Mouse (Mus musculus) midbrain, embryonic 12.5 days (tissue): ENCODE measurements around the gene Myo18a. TPM values are rescaled to one million over a fixed set of nuclear protein-coding genes. Genes with fewer than 3 reads are reported as not detected.
A peak's percentile ranks its signal among the peaks of the same experiment; 100 is the strongest.

Experiments
- ATAC-seq: fragments of 200-750 bp; cut with Nextera tagmentation; 2 replicates; pipeline ENCODE4 v1.8.0; 2017; ENCODE audit warnings: low read depth, moderate TSS enrichment, moderate library complexity; ENCODE audit not compliant: low FRiP score
- H3K27ac ChIP-seq: fragments of 300-500 bp; sonication (generic); replicated peaks from 2 replicates; pipeline ENCODE4 v1.5.1; 2016; ENCODE audit warnings: mild to moderate bottlenecking
- H3K27me3 ChIP-seq: fragments of 300-500 bp; sonication (generic); 2 replicates; pipeline ENCODE4 v1.6.1; 2016; ENCODE audit warnings: mild to moderate bottlenecking
- H3K36me3 ChIP-seq: fragments of 300-500 bp; sonication (generic); 2 replicates; pipeline ENCODE4 v1.6.1; 2016
- H3K4me1 ChIP-seq: fragments of 300-500 bp; sonication (generic); 2 replicates; pipeline ENCODE4 v1.6.1; 2016
- H3K4me2 ChIP-seq: fragments of 300-500 bp; sonication (generic); replicated peaks from 2 replicates; pipeline ENCODE4 v1.6.1; 2016; ENCODE audit warnings: mild to moderate bottlenecking, moderate library complexity
- H3K4me3 ChIP-seq: fragments of 300-500 bp; sonication (generic); 2 replicates; pipeline ENCODE4 v1.5.1; 2016; ENCODE audit warnings: mild to moderate bottlenecking
- H3K9ac ChIP-seq: fragments of 300-500 bp; sonication (generic); replicated peaks from 2 replicates; pipeline ENCODE4 v1.6.1; 2016; ENCODE audit warnings: mild to moderate bottlenecking, moderate library complexity
- H3K9me3 ChIP-seq: fragments of 300-500 bp; sonication (generic); 2 replicates; pipeline ENCODE4 v1.6.1; 2016; ENCODE audit warnings: mild to moderate bottlenecking
- WGBS: fragments of 180-500 bp; shearing (Covaris S2); methylation state at CpG from one replicate; pipeline ENCODE4 v1.1.7; 2016; 5-methylcytosine and 5-hydroxymethylcytosine counted together
- polyA plus RNA-seq: library from polyadenylated mRNA; unstranded; fragments of >200 nt; fragmentation: Nextera tagmentation; extraction: Ambion mirVana; gene quantifications from 2 replicates; pipeline ENCODE4 v1.2.1, GENCODE M21; 2016

Myo18a gene
- polyA plus RNA-seq, 1 experiment from 2014 or later: 61.0 TPM

GRCm38 (mm10) chr11:77909776-77910175, 146.7 kb downstream of the Myo18a start:
- H3K9ac ChIP-seq: no peak overlapping the region
- H3K4me1 ChIP-seq: peaks cover 38% of the 10 kb centered on the region
- ATAC-seq: no peak
- H3K27ac ChIP-seq: 0 out of 2 replicates have a peak overlapping the region, but pooled peaks have one; percentile 21
- peaks cover 27% of the 10 kb centered on the region for H3K27me3 ChIP-seq
- no peaks in the 10 kb centered on the region for H3K36me3 ChIP-seq
- no peak overlapping the region for H3K4me2 ChIP-seq
- H3K4me3 ChIP-seq: no peak overlapping the region
- WGBS: 37% methylated on average over 6 of the region's 6 CpGs
- H3K9me3 ChIP-seq: no peaks in the 10 kb centered on the region

GRCm38 (mm10) chr11:77913505-77913904, 150.5 kb downstream of the Myo18a start:
- peaks cover 36% of the 10 kb centered on the region for H3K4me1 ChIP-seq
- no peak overlapping the region for H3K27ac ChIP-seq
- no peak overlapping the region for H3K4me3 ChIP-seq
- H3K9me3 ChIP-seq: no peaks in the 10 kb centered on the region
- 50% methylated on average over 6 of the region's 6 CpGs for WGBS
- no peak overlapping the region for H3K9ac ChIP-seq
- H3K4me2 ChIP-seq: no peak overlapping the region
- H3K27me3 ChIP-seq: peaks cover 53% of the 10 kb centered on the region
- no peaks in the 10 kb centered on the region for H3K36me3 ChIP-seq
- ATAC-seq: no peak

- H3K27me3 ChIP-seq: peaks cover 59% of the 10 kb centered on the region
- H3K9ac ChIP-seq: no peak overlapping the region
- H3K9me3 ChIP-seq: no peaks in the 10 kb centered on the region
- H3K27ac ChIP-seq: no peak overlapping the region
- 0 out of 2 replicates have a peak overlapping the region, but pooled peaks have one; percentile 18 for H3K4me3 ChIP-seq
- ATAC-seq: no peak
- 4% methylated on average over 32 of the region's 32 CpGs for WGBS
- peak overlapping the region; percentile 38 for H3K4me2 ChIP-seq
- no peaks in the 10 kb centered on the region for H3K36me3 ChIP-seq
- peaks cover 30% of the 10 kb centered on the region for H3K4me1 ChIP-seq
Observed at GRCm38 (mm10) chr11:77914598-77915260, 151.7 kb downstream of the Myo18a start.

Other genes with a start within 250 kb of the Myo18a start
- 3.4 and 4.3 TPM in 2 replicates for gene Abhd15, start 248.1 kb upstream of the Myo18a start, polyA plus RNA-seq
- gene Trp53i13, start 247.3 kb upstream of the Myo18a start, polyA plus RNA-seq: 28.8 and 31.3 TPM in 2 replicates
- not detected in 2 replicates for gene Gm10392, start 244.0 kb upstream of the Myo18a start, polyA plus RNA-seq
- 23.9 and 26.0 TPM in 2 replicates for gene Taok1, start 155.4 kb upstream of the Myo18a start, polyA plus RNA-seq
- 4.3 and 5.0 TPM in 2 replicates for gene Nufip2, start 77.1 kb upstream of the Myo18a start, polyA plus RNA-seq
- 1.4 and 2.6 TPM in 2 replicates for gene Cryba1, start 38.0 kb upstream of the Myo18a start, polyA plus RNA-seq
- 2.2 and 2.8 TPM in 2 replicates for gene Gm10277, start 24.5 kb downstream of the Myo18a start, polyA plus RNA-seq
- 12.0 and 14.4 TPM in 2 replicates for gene Pipox, start 130.8 kb downstream of the Myo18a start, polyA plus RNA-seq
- gene Sez6, start 167.6 kb downstream of the Myo18a start, polyA plus RNA-seq: 39.5 and 40.3 TPM in 2 replicates
- gene Phf12, start 219.5 kb downstream of the Myo18a start, polyA plus RNA-seq: 30.8 and 31.0 TPM in 2 replicates